ENCODE assay signal across 14 mouse cellular contexts in the genomic region with DNA sequence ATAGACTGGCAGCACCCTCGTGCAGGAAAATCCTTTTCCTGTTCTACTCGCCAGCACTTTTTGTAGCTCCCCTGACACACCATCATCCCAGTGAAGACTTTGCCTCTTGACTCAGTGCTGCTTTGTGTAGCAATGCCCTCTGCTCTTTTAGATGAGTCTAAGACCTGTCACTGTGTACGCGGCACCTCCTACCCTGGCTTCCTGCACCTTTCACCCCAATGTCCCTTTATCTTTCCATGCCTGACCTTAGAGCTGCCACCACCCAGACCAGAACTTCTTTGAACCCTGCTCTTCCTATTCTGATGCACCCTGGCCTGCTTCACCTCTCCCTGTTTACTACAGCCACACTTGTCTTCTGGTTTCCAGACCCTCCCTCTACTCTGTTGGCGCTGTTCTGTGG. TPM values are rescaled to one million over a fixed set of nuclear protein-coding genes. Genes with fewer than 3 reads are reported as not detected.
A peak's percentile ranks its signal among the peaks of the same experiment; 100 is the strongest.
DNase-seq lines count a peak whose midpoint lies in the region; ATAC-seq and TF ChIP-seq lines count a peak whose summit lies in the region.
"Had no signal": no experiment of that assay in that cellular context is flagged by ENCODE, and none has a peak within 500 bp of the region (broad histone marks: within the 10 kb centered on the region; RNA-seq: fewer than 3 reads in every experiment).

No protein-coding gene starts in this region.

- DNase-seq in kidney, adult 11 months, result peak; percentile 16
- no peak for DNase-seq in kidney, postnatal 4 days
- no peak for DNase-seq in neural tube, embryonic 11.5 days (ENCODE audit: low spot score)
- DNase-seq in neural tube, embryonic 10.5 days (ENCODE audit: extremely low spot score, low spot score), result no peak
- no peak for DNase-seq in liver, embryonic 14.5 days (ENCODE audit: low read depth in 3 of 3, low spot score in 3 of 3)
- no peak for DNase-seq in right cerebral cortex, postnatal 10 days (ENCODE audit: low spot score in 2 of 2)
- no peak for DNase-seq in thymus, postnatal 36 days
- DNase-seq: cerebellum, adult 2 months; left cerebral cortex, postnatal 4 days; thymus, postnatal 4 days had no signal

- no peak for TF ChIP-seq EP300 in liver, embryonic 14.5 days (IDR thresholded peaks at IDR 0.05; ENCODE audit: low read depth)

- TF ChIP-seq CTCF in liver, embryonic 14.5 days (IDR thresholded peaks at IDR 0.05; ENCODE audit: low read depth), result no peak

- no peaks in the 10 kb centered on the region for H3K27me3 ChIP-seq in neural tube, embryonic 11.5 days (ENCODE audit: control insufficient read depth, insufficient read depth, low read length)
- H3K27me3 ChIP-seq in liver, embryonic 14.5 days (ENCODE audit: control insufficient read depth, insufficient read depth, low read length), result no peaks in the 10 kb centered on the region
- H3K27me3 ChIP-seq: embryonic facial prominence, embryonic 13.5 days; hindbrain, embryonic 13.5 days had no signal

- 84% methylated on average over 5 of the region's 5 CpGs for WGBS in neural tube, embryonic 11.5 days
- whole genome bisulfite sequencing in liver, embryonic 14.5 days (ENCODE audit: insufficient replicate concordance), result 55% methylated on average over 5 of the region's 5 CpGs

- peaks cover 6% of the 10 kb centered on the region for H3K4me1 ChIP-seq in neural tube, embryonic 11.5 days (ENCODE audit: control insufficient read depth, insufficient read depth, low read length)
- peaks cover 7 to 14% of the 10 kb centered on the region in 2 experiments for H3K4me1 ChIP-seq in liver, embryonic 14.5 days (replicated peaks; ENCODE audit: control insufficient read depth in 2 of 2, insufficient read depth in 2 of 2, low read length in 1 of 2)

- H3K9ac ChIP-seq in neural tube, embryonic 11.5 days (ENCODE audit: low read length), result peak overlapping the region; percentile 22; the same call in 1 of the 2 replicates
- H3K9ac ChIP-seq in liver, embryonic 14.5 days (replicated peaks), result no peak overlapping the region
- H3K9ac ChIP-seq: embryonic facial prominence, embryonic 13.5 days; hindbrain, embryonic 13.5 days had no signal

- H3K9me3 ChIP-seq in neural tube, embryonic 11.5 days (ENCODE audit: control insufficient read depth, low read length), result no peaks in the 10 kb centered on the region
- no peaks in the 10 kb centered on the region for H3K9me3 ChIP-seq in liver, embryonic 14.5 days (ENCODE audit: control insufficient read depth, low read length)
- H3K9me3 ChIP-seq: embryonic facial prominence, embryonic 13.5 days; forebrain, embryonic 10.5 days; hindbrain, embryonic 13.5 days had no signal

- no peak for ATAC-seq in neural tube, embryonic 11.5 days (ENCODE audit: insufficient read depth, low FRiP score, low TSS enrichment)
- peak; percentile 62; the same call in 1 of the 2 replicates for ATAC-seq in liver, embryonic 14.5 days (ENCODE audit: insufficient read depth)
- ATAC-seq: lung, postnatal 0 days had no signal

- no peak overlapping the region for H3K4me2 ChIP-seq in neural tube, embryonic 11.5 days (ENCODE audit: low read depth)
- no peak overlapping the region for H3K4me2 ChIP-seq in liver, embryonic 14.5 days (ENCODE audit: low read depth)
- H3K4me2 ChIP-seq: embryonic facial prominence, embryonic 13.5 days; hindbrain, embryonic 13.5 days had no signal

- H3K4me3 ChIP-seq in neural tube, embryonic 11.5 days (ENCODE audit: low read depth, low read length), result no peak overlapping the region
- H3K4me3 ChIP-seq in liver, embryonic 14.5 days (ENCODE audit: insufficient read depth in 1 of 2, low read depth in 2 of 2, low read length in 2 of 2), result no peak overlapping the region
- H3K4me3 ChIP-seq: embryonic facial prominence, embryonic 13.5 days; forebrain, embryonic 10.5 days; hindbrain, embryonic 13.5 days had no signal

- no peak overlapping the region for H3K27ac ChIP-seq in neural tube, embryonic 11.5 days (ENCODE audit: low read depth, low read length)
- H3K27ac ChIP-seq in liver, embryonic 14.5 days, result peak overlapping the region; percentile 42; the same call in 1 of the 2 replicates
- H3K27ac ChIP-seq: embryonic facial prominence, embryonic 13.5 days; forebrain, embryonic 10.5 days; hindbrain, embryonic 13.5 days had no signal

- H3K36me3 ChIP-seq in neural tube, embryonic 11.5 days (ENCODE audit: control insufficient read depth, insufficient read depth, low read length), result no peaks in the 10 kb centered on the region
- H3K36me3 ChIP-seq in liver, embryonic 14.5 days (replicated peaks; ENCODE audit: control insufficient read depth, insufficient read depth, low read depth), result no peaks in the 10 kb centered on the region
- H3K36me3 ChIP-seq: forebrain, embryonic 10.5 days had no signal

RNA-seq across cellular contexts. Expression of a gene that starts 4.8 kb away (rescaled TPM):
- polyA plus RNA-seq in neural tube, embryonic 11.5 days (2014; fragmentation: Nextera tagmentation; extraction: Ambion mirVana), result 124 and 126 TPM in 2 replicates
- 26.3 and 35.2 TPM in 2 replicates for polyA plus RNA-seq in liver, embryonic 14.5 days (2012; rRNA removed)
- polyA plus RNA-seq in liver, embryonic 14.5 days (2014; fragmentation: Nextera tagmentation; extraction: Ambion mirVana), result 80.4 and 80.7 TPM in 2 replicates

RNA-seq across cellular contexts. Expression of a gene that starts 4.9 kb away (rescaled TPM):
- polyA plus RNA-seq in neural tube, embryonic 11.5 days (2014; fragmentation: Nextera tagmentation; extraction: Ambion mirVana), result 14.1 and 14.9 TPM in 2 replicates
- 3.7 TPM in 2 replicates for polyA plus RNA-seq in liver, embryonic 14.5 days (2012; rRNA removed)
- polyA plus RNA-seq in liver, embryonic 14.5 days (2014; fragmentation: Nextera tagmentation; extraction: Ambion mirVana), result 6.2 and 6.6 TPM in 2 replicates
